Mouse (Mus musculus) intestine, postnatal 0 days (tissue): ENCODE results near the gene Efcab5. TPM values are rescaled to one million over a fixed set of nuclear protein-coding genes. Genes with fewer than 3 reads are reported as not detected.
A peak's percentile ranks its signal among the peaks of the same experiment; 100 is the strongest.

ENCODE experiments used
- ATAC-seq: fragments of 200-750 bp; cut with Nextera tagmentation; 2 replicates; pipeline ENCODE4 v1.8.0; 2017; ENCODE audit warnings: mild to moderate bottlenecking, moderate TSS enrichment, moderate library complexity
- H3K27ac ChIP-seq: fragments of 300-500 bp; sonication (generic); 2 replicates; pipeline ENCODE4 v1.5.1; 2014; ENCODE audit warnings: mild to moderate bottlenecking, low read depth, low read length, moderate library complexity
- H3K27me3 ChIP-seq: fragments of 300-500 bp; sonication (generic); replicated peaks from 2 replicates; pipeline ENCODE4 v1.6.1; 2014; ENCODE audit warnings: low read length, mixed read lengths; ENCODE audit not compliant: control insufficient read depth, insufficient read depth
- H3K36me3 ChIP-seq: fragments of 300-500 bp; sonication (generic); 2 replicates; pipeline ENCODE4 v1.6.1; 2014; ENCODE audit warnings: mild to moderate bottlenecking, moderate library complexity; ENCODE audit not compliant: control insufficient read depth, insufficient read depth
- H3K4me1 ChIP-seq: fragments of 300-500 bp; sonication (generic); replicated peaks from 2 replicates; pipeline ENCODE4 v1.6.1; 2014; ENCODE audit warnings: antibody characterized with exemption, low read length, mixed read lengths; ENCODE audit not compliant: control insufficient read depth, insufficient read depth
- H3K4me2 ChIP-seq: fragments of 300-500 bp; sonication (generic); replicated peaks from 2 replicates; pipeline ENCODE4 v1.6.1; 2014; ENCODE audit warnings: low read depth, mild to moderate bottlenecking, moderate library complexity
- H3K4me3 ChIP-seq: fragments of 300-500 bp; sonication (generic); 2 replicates; pipeline ENCODE4 v1.5.1; 2014; ENCODE audit warnings: low read depth, low read length
- H3K9ac ChIP-seq: fragments of 300-500 bp; sonication (generic); 2 replicates; pipeline ENCODE4 v1.6.1; 2014; ENCODE audit warnings: mild to moderate bottlenecking, low read depth, low read length
- H3K9me3 ChIP-seq: fragments of 300-500 bp; sonication (generic); 2 replicates; pipeline ENCODE4 v1.6.1; 2016; ENCODE audit warnings: mixed run types; ENCODE audit not compliant: control insufficient read depth
- CTCF ChIP-seq: sonication (generic); IDR thresholded peaks from 2 replicates; pipeline ENCODE4 v1.5.1; 2016; ENCODE audit warnings: low read depth, mild to moderate bottlenecking, control low read depth, antibody characterized with exemption, moderate library complexity
- WGBS: fragments of 180-500 bp; shearing (Covaris S2); extraction: QIAGEN DNeasy Blood & Tissue Kit; methylation state at CpG from one replicate; pipeline ENCODE4 v1.1.7; 2014; 5-methylcytosine and 5-hydroxymethylcytosine counted together
- microRNA counts: library from miRNA; unstranded; fragments of <30 nt; microRNA quantifications from one replicate; lab custom pipeline; 2016
- microRNA-seq: library from miRNA; unstranded; fragments of <30 nt; microRNA quantifications from one replicate; pipeline ENCODE4, GENCODE M21; 2016
- polyA plus RNA-seq: library from polyadenylated mRNA; unstranded; fragments of >200 nt; fragmentation: Nextera tagmentation; extraction: Ambion mirVana; gene quantifications from 2 replicates; pipeline ENCODE4 v1.2.1, GENCODE M21; 2015

Gene Efcab5
- polyA plus RNA-seq, 1 experiment from 2014 or later: 0.46 TPM

GRCm38 (mm10) chr11:77068825-77069224 lies 119.9 kb downstream of the Efcab5 start:
- H3K9me3 ChIP-seq: no peaks in the 10 kb centered on the region
- ATAC-seq: no peak
- no peak for TF ChIP-seq CTCF

DNA sequence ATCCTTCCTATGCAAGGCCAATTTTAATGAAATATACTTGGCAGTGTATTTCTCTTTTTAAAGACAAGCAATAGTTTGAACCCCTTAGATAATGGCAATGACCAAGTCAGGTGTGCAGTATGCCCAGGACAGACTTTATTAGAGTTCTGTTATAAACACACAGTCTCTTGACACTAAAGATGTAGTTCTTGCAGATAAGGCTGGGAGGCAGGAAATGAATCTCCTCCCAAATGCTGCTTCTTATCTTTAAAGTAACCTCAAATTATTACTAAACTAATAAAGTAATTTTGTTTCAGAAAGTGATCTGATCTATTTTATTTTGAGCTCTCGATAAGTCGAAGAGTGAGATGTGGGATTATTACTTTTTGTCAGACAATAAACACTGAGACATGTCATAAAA lies 125.4 kb downstream of the Efcab5 start:
- Histone ChIP-seq H3K9me3 (no peaks in the 10 kb centered on the region), H3K4me1 (no peaks in the 10 kb centered on the region; the same call in 1 of the 2 replicates), H3K27ac (no peak overlapping the region), H3K4me2 (no peak overlapping the region), H3K4me3 (no peak overlapping the region), H3K9ac (no peak overlapping the region), H3K27me3 (no peaks in the 10 kb centered on the region), H3K36me3 (0 out of 2 replicates have a peak, but pooled peaks cover 5% of the 10 kb centered on the region)
- no peak for TF ChIP-seq CTCF
- 52% methylated on average over 2 of the region's 2 CpGs for WGBS
- ATAC-seq: no peak

More at GRCm38 (mm10) chr11:77068825-77069224, 119.9 kb downstream of the Efcab5 start:
- H3K4me1 ChIP-seq: no peaks in the 10 kb centered on the region; the same call in 1 of the 2 replicates
- WGBS: 40% methylated on average over 4 of the region's 4 CpGs
- H3K27ac ChIP-seq: no peak overlapping the region
- H3K4me2 ChIP-seq: no peak overlapping the region
- H3K36me3 ChIP-seq: peaks cover 1% of the 10 kb centered on the region; the same call in 1 of the 2 replicates
- no peak overlapping the region for H3K4me3 ChIP-seq
- no peaks in the 10 kb centered on the region for H3K27me3 ChIP-seq
- no peak overlapping the region for H3K9ac ChIP-seq

DNA sequence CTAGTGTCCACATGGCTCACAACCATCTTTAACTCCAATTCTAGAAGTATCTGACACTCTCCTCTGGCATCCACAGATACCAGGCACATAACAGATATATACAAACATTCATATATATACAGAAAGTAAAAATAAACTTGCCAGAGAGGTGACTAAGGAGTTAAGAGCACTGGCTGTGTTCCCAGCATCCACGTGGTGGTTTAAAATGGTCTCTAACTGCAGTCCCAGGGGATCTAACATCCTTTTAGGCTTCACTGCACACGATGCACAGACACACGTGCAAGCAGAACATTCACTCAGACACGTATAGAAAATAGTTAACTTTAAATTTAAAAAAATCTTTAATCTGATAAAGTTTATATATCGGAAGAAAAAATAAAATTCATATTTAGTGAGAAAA lies 126.8 kb downstream of the Efcab5 start:
- no peaks in the 10 kb centered on the region; the same call in 1 of the 2 replicates for H3K4me1 ChIP-seq
- H3K4me2 ChIP-seq: no peak overlapping the region
- H3K4me3 ChIP-seq: no peak overlapping the region
- H3K27ac ChIP-seq: no peak overlapping the region
- H3K36me3 ChIP-seq: 0 out of 2 replicates have a peak, but pooled peaks cover 5% of the 10 kb centered on the region
- 58% methylated on average over 5 of the region's 5 CpGs for WGBS
- TF ChIP-seq CTCF: no peak
- H3K27me3 ChIP-seq: no peaks in the 10 kb centered on the region
- ATAC-seq: no peak
- H3K9ac ChIP-seq: no peak overlapping the region
- H3K9me3 ChIP-seq: no peaks in the 10 kb centered on the region

GRCm38 (mm10) chr11:77042816-77043215 lies 146.0 kb downstream of the Efcab5 start:
- WGBS: 85% methylated on average over 2 of the region's 2 CpGs
- no peak for ATAC-seq

GRCm38 (mm10) chr11:77041891-77042290 lies 146.9 kb downstream of the Efcab5 start:
- Histone ChIP-seq H3K4me2 (no peak overlapping the region), H3K36me3 (peaks cover 22% of the 10 kb centered on the region), H3K4me3 (no peak overlapping the region), H3K9ac (no peak overlapping the region), H3K9me3 (no peaks in the 10 kb centered on the region), H3K4me1 (no peaks in the 10 kb centered on the region), H3K27ac (no peak overlapping the region), H3K27me3 (no peaks in the 10 kb centered on the region)
- TF ChIP-seq CTCF: no peak
- WGBS: 86% methylated on average over 4 of the region's 4 CpGs
- no peak for ATAC-seq

More at GRCm38 (mm10) chr11:77042816-77043215, 146.0 kb downstream of the Efcab5 start:
- no peak overlapping the region for H3K4me3 ChIP-seq
- H3K4me2 ChIP-seq: no peak overlapping the region
- H3K27ac ChIP-seq: no peak overlapping the region
- no peak overlapping the region for H3K9ac ChIP-seq
- H3K27me3 ChIP-seq: no peaks in the 10 kb centered on the region
- H3K36me3 ChIP-seq: peaks cover 22% of the 10 kb centered on the region
- no peaks in the 10 kb centered on the region for H3K9me3 ChIP-seq
- no peaks in the 10 kb centered on the region for H3K4me1 ChIP-seq
- TF ChIP-seq CTCF: no peak

MicroRNAs within 50 kb of the gene (microRNA counts, 519-probe panel; counts per million panel counts)
- microRNA mmu-miR-423-3p (lab: Ali Mortazavi, UCI): 3,710 counts per million, percentile 48 among the panel's probes with 10 or more counts
- 3,718 counts per million, percentile 49 among the panel's probes with 10 or more counts for microRNA mmu-miR-423-5p (lab: Ali Mortazavi, UCI)

Small RNA genes within 50 kb of the gene (microRNA-seq; reads per million reads assigned to microRNA genes)
- 2,384 reads per million, percentile 84 among the genes with 10 or more reads in this experiment for gene Mir423

Other genes with a start within 250 kb of the Efcab5 start
- 21.1 and 21.2 TPM in 2 replicates for gene Slc6a4, start 190.4 kb downstream of the Efcab5 start, polyA plus RNA-seq
- 54.3 and 65.8 TPM in 2 replicates for gene Nsrp1, start 110.5 kb downstream of the Efcab5 start, polyA plus RNA-seq
- gene Ssh2, start 27.3 kb upstream of the Efcab5 start, polyA plus RNA-seq: 2.7 and 3.3 TPM in 2 replicates